Mouse (Mus musculus) intestine, embryonic 16.5 days (tissue): ENCODE data around the gene Astl. TPM values are rescaled to one million over a fixed set of nuclear protein-coding genes. Genes with fewer than 3 reads are reported as not detected.

Source experiments
- polyA plus RNA-seq: library from polyadenylated mRNA; unstranded; fragments of >200 nt; fragmentation: Nextera tagmentation; extraction: Ambion mirVana; gene quantifications from 2 replicates; pipeline ENCODE4 v1.2.1, GENCODE M21; 2015

Astl gene
- polyA plus RNA-seq, 1 experiment from 2014 or later: not detected

Other genes starting within 250 kb of the Astl start
- gene Ncaph, start 204.7 kb upstream of the Astl start, polyA plus RNA-seq: 56.9 and 63.5 TPM in 2 replicates
- gene Itpripl1, start 195.2 kb upstream of the Astl start, polyA plus RNA-seq: 24.5 and 25.0 TPM in 2 replicates
- 1.4 TPM in 2 replicates for gene 1810024B03Rik, start 130.4 kb upstream of the Astl start, polyA plus RNA-seq
- gene Snrnp200, start 130.3 kb upstream of the Astl start, polyA plus RNA-seq: 37.7 and 39.8 TPM in 2 replicates
- gene Ciao1, start 90.8 kb upstream of the Astl start, polyA plus RNA-seq: 63.1 and 63.3 TPM in 2 replicates
- gene Tmem127, start 90.7 kb upstream of the Astl start, polyA plus RNA-seq: 23.1 and 24.9 TPM in 2 replicates
- 77.6 and 78.1 TPM in 2 replicates for gene Stard7, start 68.4 kb upstream of the Astl start, polyA plus RNA-seq
- 2.1 and 3.5 TPM in 2 replicates for gene Dusp2, start 2.5 kb upstream of the Astl start, polyA plus RNA-seq
- gene Adra2b, start 24.6 kb downstream of the Astl start, polyA plus RNA-seq: 1.3 and 2.0 TPM in 2 replicates
- gene Gpat2, start 86.6 kb downstream of the Astl start, polyA plus RNA-seq: 0.09 and 0.12 TPM in 2 replicates
- gene Fahd2a, start 105.9 kb downstream of the Astl start, polyA plus RNA-seq: 24.8 and 27.8 TPM in 2 replicates
- 3.4 and 4.0 TPM in 2 replicates for gene Kcnip3, start 183.5 kb downstream of the Astl start, polyA plus RNA-seq
- 0.56 and 0.58 TPM in 2 replicates for gene Prom2, start 202.8 kb downstream of the Astl start, polyA plus RNA-seq
- gene Zfp661, start 248.5 kb downstream of the Astl start, polyA plus RNA-seq: 2.7 and 3.0 TPM in 2 replicates
- 142 and 162 TPM in 2 replicates for gene Mrps5, start 248.6 kb downstream of the Astl start, polyA plus RNA-seq